Mouse (Mus musculus): ENCODE results near the gene Macf1.
A peak's percentile ranks its signal among the peaks of the same experiment; 100 is the strongest.

The Macf1 gene

DNA sequence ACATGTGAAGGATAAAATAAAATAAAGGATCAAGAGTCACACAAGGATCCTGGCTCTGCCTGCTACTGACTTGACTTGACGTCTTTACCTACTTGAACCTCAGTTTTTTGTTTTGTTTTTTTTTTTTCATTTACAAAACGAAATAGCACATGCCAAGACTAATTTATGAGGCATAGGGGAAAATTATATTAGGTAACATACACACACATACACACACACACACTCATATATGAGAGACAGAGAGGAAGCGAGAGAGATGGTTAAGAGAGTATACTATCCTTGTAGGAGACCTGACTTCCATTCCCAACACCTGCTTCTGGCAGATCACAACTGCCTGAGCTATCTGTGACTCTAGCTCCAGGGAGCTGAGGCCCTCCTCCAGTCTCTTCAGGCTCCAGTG is at the start of gene Macf1:
Macf1 (minus strand) TSS at position 101 of the 400 bp plus-strand sequence.
- DNase-seq (ENCODE audit: low spot score) = no peak

DNA sequence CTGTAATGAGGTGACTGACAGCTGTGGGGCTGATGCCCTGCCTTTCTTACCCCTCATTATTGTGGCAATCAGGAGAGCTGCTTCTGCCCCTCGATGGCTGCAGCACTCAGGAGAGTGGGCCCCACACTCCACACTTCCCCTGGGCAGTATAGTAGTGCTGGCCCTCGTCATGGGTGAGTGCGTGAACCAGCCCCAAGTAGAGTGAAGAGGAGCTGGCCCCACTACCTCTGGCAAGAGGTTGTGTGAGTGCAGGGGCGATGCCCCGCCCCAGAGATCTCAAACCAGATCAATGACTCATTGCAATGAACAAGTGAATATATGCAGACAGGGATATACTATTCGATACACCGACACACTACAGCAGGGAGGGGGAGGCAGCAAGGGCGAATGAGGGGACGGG is 49.4 kb upstream of the Macf1 start:
- DNase-seq (ENCODE audit: low spot score) = no peak

DNA sequence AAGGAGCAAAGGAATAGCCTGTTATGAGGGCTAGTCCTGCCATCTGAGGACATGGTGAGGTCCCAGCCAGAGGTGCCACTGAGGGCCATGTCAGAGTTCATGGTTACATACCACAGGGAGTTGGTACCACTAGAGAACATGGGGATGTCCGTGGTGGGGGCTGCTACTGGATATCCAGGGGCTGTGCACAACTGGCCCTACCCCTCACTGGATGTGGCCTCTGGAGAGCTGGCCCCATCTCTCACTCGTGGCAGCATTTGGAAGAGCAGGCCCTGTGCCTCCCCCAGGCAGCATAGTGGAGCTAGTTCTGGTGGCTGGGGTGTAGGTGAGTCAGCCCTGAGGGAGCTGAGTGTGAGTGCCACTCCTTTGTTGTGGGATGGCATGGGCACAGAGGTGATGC is 48.8 kb upstream of the Macf1 start:
- DNase-seq (ENCODE audit: low spot score) = no peak

DNA sequence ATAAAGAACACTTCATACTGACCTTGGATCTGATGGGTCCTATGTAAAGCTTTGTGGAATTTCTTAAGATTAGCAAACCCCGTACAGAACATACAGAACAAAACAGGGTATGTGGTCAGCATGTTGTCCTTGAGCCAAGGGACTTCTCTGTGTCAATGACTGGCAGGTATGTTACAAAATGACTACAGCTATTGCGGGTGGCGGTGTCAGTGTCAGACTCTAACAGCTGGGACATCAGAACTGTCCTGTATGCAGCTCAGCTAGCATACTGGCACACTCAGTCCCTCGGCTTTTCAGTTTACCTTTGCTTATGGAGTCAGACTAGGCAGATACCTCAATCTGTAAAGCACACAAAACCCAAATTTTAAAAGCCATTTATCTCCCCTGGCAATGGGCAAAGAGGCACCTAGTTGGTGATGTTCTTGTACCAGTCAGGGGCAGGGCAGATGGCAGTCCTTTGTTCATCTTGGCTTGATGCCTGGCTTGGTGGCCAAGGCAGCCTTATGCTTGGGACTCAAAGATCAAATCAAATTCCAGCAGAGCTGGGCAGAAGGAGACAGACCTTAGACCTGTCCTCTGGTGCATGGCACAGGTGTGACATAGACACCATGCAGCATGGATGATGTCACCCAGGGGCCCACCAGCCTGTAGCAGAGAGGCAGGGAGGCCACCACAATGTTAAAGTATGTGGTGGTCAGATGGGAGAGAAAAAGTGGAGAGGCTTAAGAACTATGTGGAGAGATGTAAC is 48.2 kb upstream of the Macf1 start:
- DNase-seq (ENCODE audit: low spot score) = no peak

DNA sequence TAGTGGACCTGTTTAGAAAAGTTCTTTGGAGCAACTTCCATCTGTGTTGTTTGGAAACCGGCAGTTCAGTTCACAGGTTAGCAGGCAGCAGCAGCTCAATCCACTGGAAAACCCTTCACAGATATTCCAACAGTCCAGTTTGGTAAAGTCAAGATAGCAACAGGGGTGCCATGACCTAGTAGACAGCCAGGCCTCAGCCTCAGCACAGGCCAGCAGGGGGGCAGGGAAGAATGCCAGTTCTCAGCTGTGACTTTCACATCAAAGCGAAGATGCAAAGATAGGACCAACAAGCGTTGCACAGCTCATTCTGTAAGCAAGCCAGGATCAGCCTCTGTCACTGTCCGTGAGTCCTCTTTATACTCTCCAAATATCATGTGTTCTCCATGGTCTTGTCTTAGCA is 37.6 kb upstream of the Macf1 start:
- no peak for DNase-seq (ENCODE audit: low spot score)

DNA sequence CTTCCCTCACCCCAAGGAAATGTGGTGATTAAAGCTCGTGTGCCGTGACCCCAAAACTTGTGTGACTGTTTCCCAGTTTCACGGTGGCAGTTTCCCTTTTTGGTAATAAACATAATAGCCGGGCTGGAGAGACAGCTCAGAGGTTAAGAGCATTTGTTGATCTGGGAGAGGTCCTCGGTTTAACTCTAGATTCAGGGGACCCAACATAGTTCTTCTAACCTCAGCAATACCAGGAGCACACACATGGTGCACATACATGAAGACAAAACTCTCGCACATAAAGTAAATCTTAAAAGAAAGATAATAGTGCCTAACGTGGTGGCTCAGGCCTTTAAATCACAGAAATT is 34.2 kb upstream of the Macf1 start:
- no peak for DNase-seq (ENCODE audit: low spot score)

DNA sequence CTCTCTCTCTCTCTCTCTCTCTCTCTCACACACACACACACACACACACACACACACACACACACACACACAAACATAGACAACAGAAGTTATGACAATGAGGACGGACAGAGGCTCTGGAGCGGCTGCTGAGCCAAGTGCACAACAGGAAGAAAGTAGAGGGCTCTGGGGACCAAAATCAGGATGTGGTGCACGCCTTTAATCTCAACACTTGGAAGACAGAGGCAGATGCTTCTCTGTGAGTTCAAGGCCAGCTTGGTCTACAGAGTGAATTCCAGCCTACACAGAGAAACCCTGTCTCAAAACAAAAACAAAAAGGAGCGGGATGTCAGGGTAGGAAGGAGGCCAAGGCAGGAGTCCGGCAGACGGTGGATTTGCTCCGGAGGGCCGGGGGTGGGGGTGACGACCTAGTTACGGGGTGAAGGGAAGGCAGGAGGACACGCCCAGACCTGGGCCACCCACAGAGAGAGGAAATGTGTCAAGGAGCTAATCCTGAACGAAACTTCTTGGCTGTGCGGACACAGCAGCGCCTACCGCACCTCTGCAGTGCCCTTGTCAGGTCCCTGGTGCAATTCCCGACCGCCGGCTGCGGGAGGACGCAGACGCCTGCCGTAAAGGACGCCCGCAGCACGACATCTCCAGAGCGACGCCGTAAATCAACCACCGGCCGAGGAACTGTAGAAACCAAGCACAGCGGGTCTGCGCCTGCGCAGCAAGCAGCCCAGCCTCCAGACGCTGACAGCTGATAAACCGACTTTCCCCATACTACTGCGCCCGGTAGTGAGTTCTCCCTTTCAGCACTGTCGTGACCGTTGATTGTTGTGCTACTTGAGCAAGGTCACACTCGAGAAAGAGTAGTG is 33.6 kb upstream of the Macf1 start, which contains the start of gene Ndufs5:
Ndufs5 (minus strand) TSS at position 629 of the 860 bp plus-strand sequence.
- DNase-seq (ENCODE audit: low spot score) = peak; percentile 97

DNA sequence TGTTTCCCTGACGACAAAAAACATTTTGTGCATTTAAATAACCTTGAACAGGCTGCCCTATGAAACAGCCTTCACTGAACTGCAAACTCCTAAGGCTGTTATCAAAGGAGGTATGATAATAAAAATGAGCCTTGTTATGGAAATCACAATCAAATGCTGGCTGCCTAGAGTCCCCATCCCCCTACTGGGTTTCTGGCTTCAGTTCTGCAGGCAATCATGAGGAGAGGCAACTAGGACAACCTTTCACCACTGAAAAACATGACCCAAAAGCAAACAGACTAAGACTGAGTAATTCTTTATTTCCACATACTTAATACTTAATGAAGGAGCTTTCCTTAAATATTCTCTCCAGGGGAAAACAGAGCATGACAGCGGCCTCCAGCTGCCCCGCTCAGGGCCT is 28.3 kb upstream of the Macf1 start:
- DNase-seq (ENCODE audit: low spot score) = no peak

DNA sequence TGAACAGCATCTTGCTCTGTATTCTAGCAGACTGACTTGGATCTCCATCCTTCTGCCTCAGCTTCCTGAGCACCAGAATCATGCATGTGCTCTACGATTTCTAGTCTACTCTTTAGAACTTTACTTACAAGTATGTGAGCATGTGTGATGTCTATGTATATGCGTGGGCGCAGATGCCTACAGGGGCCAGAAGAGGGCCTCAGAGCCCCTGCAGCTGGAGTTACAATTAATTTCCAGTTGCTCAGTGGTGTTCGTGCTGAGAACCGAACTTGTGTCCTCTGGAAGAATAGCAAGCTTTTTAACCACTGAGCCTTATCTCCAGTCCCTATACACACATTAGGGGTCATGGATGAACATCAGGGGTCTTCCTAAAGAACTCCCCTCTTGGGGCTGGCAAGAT is 23.2 kb upstream of the Macf1 start:
- no peak for DNase-seq (ENCODE audit: low spot score)

DNA sequence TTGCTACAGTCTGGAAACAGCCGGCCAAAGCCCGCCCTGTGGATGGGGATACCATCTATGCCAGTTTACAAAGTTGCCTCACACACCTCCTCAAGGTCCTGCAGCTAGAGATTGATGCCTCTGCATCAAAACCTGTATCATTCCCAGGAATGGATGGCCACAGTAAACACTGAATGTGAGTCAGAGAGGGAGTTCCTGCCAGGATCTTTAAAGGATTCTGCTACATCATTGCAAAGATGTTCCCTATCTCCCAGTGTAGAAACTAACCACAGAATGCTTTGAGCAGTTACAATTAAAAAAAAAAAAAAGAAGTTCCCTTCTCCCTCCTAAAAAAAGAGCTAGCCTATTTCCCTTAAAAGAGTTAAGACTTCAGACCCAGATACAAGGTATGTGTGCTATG is 21.2 kb upstream of the Macf1 start:
- no peak for DNase-seq (ENCODE audit: low spot score)

DNA sequence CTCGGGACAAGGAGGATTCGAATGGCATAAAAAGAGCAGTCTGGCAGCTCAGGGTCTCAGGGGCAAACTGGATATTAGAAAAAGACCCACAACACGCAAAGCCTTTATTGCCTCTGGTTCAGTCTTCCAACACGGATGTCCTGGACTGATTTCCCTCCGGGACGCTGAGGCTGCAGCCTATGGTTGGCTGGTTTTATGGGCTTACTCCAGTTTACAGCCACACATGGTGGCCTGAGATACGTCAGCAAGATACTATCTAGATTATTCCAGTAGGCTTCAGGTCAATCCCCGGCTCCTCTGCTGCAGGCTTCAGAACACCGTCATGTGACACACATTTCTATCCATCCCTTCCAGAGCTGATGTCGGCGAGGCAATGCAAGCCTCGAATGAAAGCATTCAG is 9.2 kb upstream of the Macf1 start:
- DNase-seq (ENCODE audit: low spot score) = no peak

DNA sequence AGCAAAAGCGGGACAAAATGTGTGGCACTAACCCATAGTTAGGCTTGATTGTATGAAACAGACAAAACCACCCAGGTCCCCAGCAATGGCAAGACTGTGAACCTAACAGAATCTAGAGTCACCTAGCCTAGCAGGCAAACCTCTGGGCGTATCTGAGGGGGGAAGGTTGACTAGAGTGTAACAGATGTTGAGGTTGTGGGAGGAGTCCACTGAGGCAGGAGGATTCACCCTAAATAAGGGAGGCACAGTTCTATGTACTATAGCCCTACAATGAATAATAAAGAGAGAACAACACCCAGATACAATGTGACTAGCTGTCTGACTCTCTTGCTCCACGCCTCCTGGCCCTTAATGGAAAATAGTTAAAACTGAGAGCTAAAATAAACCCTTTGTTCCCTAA is 7.9 kb upstream of the Macf1 start:
- no peak for DNase-seq (ENCODE audit: low spot score)

DNA sequence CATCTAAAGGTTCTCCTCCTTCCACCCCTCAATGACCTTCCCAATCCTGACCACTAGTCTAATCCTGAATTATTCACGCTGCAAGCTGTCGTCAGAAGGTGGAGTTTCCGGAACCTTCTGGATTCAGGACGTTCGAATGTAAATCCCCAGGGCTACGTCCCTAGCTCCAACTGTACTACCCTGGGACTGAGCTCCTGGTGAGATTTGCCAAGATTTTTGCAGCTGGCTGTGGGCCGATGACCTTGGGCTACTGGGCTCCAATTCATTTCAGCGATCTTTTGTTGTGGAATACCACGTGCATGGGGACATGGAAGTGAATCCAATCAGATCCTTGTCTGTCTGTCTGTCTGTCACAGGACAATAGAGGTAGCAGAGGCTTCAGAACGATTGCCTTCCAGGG is 6.2 kb upstream of the Macf1 start:
- DNase-seq (ENCODE audit: low spot score) = no peak

DNA sequence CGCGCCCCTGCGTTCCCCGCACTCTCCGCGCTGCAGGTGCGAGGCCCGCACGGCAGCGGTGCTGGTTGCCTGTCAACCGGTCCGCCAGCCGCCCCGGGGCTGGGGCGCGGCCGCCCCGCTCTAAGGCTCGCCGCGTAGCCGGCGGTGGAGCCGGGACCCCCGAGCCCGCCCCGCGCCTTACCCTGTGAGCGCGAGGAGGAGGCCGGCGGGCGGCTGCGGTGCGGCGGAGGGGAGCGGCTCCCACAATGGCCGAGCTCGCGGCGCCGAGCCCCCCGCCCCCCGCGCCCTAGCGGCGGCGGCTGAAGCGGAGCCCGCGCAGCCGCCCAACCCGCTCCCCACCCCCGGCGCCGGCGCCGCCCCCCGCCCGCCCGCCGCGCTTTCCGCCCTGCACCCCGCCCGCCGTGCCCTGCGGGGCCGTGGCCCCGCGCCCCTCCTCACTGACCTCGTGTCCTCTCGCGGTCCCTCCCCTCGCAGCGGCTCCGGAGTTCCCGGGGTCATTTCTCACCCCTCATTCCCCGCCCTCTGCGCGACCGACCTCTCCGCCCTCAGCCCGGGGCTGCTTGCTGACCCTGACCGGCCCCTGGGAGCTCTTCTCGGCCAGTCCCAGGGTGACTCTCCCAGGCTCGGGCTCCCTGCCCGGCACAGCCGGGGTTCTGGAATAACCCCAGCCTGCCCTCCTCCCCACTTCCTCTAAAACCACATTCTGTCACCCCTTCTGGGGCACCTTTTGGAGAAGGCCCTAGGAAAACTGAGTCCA is 3.0 kb upstream of the Macf1 start:
- no peak for DNase-seq (ENCODE audit: low spot score)

DNA sequence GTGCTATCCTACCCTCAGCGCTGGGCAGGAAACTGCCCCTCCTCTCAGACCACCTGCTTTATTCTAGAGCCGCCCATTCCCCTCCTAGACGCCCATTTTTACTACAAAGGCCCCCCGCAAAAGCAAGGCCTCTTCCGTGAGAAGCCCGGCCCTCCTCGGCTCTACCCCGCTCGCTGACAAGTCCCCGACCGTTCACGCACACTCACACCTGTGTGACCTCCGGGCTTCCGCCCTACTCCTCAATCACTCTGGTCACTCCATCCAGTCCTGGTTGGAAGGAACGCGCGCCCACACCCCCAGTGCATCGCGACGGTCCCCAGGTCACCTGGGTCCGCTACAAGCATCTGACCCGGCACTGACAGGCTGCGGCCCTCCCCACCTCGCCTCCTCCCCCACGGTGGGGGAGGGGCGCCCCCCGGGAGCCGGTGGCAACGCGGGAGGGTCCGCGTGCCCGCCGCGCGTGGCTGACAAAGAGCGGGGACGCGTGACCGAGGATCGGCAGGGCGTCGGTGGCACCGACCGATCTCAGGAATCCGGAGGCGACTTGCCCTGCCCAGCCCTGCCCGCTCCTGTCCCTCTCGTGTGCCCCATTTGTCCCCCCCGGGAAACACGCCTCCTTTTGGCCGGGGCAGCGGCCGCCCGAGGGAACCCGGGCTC is 2.3 kb upstream of the Macf1 start:
- no peak for DNase-seq (ENCODE audit: low spot score)

DNA sequence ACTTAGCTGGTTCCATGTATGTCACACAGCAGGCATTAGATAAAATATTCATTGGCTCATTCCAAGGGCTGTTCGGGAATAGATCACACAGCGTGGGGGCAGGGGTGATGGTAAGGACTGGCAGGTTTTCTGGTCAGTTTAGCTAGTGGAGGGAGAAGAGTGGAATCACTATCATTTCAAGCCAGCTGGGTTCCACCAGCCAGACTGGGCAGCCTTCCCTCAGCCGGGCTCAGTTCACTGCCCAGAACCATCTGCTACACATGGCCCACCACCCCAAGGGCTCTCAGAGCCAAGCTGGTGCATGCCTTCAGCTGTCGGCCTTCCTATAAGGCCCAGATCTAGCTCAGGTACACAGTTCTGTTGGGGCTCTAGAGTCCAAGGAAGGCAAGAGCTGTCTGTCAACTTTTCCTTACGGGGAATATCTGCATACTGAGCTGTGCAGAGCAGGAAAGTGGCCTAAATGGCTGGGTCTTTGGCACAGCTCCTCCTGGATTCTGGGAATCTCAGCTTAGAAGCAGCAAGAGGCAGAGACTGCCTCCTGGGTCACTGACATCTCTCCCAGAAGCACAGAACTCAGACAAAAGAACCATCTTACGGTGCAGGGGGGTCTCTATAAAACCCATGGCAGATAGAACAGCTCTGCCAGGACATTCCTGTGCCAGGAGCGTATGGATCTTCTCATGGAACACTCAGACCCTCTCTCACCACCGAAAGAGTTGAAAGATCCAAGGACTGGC is 1.5 kb upstream of the Macf1 start:
- DNase-seq (ENCODE audit: low spot score) = no peak

DNA sequence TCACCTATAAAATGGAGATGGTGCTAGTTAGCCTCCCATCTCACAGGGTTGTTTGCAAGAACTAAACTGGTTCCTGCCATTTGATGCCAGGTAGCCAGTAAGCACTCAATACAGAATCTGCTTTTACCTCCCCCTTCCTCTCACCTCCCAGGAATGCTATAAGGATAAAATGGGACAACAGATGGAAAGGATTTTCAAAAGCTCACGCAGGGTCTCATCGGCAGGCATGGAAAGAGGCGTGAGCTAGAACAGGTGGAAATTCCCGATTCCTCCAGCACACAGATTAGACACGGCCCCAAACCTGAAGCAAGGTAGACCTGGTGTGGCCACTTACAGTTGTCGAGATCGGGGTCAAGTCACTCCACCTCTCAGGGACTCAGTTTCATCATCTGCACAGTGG is 886 bp upstream of the Macf1 start:
- DNase-seq (ENCODE audit: low spot score) = no peak

DNA sequence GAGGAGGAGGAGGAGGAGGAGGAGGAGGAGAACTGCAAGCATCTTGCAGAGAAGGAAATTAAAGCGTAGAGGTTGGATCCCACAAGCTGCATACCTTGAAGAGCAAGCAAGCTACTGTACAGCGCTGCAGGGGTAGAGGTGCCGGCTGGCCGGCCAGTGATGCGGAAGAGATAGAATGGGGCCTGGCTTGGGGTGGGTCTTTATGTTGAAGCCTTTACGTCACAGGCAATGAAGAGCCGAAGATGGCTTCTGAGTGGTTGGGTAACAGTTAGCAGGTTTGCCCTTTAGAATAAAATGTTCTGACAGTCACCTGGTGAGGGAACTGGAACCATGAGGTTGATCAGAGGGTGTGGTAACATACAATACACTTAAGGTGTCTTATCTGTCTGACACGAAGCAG is 1.9 kb downstream of the Macf1 start:
- no peak for DNase-seq (ENCODE audit: low spot score)

DNA sequence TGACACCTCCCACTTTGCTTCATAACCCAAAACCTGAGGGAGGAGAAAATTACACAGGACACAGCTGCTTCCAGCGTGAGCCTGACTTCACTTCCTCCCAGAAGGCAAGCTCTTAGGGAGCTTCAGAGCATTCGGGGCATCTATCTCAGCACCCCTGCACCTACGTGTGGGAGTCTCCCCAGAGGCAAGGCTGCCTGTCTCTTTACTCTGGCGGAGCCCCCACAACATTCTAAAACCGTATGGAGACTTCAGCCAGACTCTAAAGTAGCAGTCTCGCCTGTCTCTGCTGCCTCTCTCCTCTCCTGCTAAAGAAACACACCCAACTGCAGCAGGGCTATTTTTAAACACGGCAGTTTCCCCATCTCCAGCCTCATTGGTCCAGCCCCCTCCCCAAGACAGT is 3.2 kb downstream of the Macf1 start:
- no peak for DNase-seq (ENCODE audit: low spot score)

DNA sequence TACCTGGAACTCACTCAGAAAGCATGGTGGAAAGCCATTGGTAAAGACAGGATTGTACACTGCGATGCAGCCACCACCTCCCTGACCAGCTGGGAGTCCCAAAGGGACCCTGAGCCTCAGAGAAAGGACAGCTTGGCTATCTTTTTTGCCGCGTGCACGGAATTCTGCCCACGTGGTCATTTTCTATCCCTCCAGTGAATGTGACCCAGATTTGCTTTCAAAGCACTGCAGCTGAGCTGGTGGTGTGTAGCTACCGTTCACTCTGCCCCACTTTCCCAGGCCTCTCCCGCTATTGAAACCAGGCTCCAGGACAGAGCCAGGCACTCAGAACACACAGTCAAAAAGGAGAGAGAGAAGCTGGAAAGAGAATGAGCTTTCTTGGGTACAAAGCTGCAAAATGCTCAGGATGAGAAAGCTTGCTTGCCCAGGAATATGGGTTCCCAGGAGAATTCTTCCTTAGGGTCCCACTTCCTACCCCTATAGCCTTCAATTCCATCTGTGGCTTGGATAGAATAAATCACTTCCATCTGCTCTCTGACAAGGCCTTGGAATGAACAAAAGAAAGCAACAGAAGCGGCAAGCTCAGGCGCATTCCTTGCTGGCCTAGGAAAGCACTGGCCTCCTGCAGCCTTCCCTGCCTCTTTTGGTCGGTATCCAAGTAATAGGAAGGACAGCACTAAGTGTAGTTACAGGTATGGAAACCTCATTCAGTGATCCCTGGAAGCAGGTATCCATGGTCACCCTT is 6.9 kb downstream of the Macf1 start:
- DNase-seq (ENCODE audit: low spot score) = no peak

DNA sequence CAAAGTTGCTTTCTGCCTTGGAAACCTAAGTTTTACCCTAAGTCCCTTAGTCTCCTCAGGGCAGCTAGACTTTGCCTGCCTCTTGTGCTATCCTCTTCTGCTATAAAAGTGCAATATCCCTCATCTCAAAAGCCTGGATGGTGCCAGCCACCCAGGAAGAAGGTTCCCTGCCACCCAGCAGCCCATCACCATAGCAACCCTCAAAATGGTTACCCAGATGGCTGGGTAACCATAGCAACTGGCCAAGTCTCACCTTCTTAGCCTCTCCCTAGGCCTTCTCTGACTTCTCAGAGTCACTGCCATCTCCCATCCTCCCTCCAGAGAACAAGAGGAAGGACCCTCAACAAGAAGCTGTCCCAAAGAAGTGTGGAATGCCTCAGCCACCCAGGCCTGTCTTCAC is 13.6 kb downstream of the Macf1 start:
- no peak for DNase-seq (ENCODE audit: low spot score)
